Mouse (Mus musculus) embryonic fibroblast, embryonic 13.5 days (primary cell): ENCODE measurements around the gene Apoa1.

Source experiments
- CTCF ChIP-seq: IDR thresholded peaks from 2 replicates; pipeline ENCODE4 v1.5.1; 2011; ENCODE audit warnings: mild to moderate bottlenecking, control low read depth, low read length, moderate library complexity, borderline replicate concordance; ENCODE audit not compliant: insufficient read depth
- POLR2A ChIP-seq: IDR thresholded peaks from 2 replicates; pipeline ENCODE4 v1.6.1; 2011; ENCODE audit warnings: low read depth, mild to moderate bottlenecking, control low read depth, low read length, moderate library complexity

DNA sequence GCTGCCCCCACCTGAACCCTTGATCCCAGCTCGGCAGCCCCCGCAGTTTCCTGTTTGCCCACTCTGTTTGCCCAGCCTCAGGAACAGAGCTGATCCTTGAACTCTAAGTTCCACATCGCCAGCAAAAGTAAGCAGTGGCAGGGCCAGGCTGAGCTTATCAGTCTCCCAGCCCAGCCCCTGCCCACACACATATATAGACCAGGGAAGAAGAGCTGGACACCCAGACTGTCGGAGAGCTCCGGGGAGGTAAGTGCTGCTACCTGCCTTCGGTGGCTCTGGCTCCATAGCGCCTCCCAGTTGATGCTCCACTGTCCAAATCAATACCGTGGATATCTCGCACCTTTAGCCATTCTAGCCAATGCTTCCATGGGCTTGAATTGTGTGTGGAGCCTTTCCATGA is at the start of gene Apoa1:
- TF ChIP-seq CTCF, result no peak
- TF ChIP-seq POLR2A, result no peak
